Mouse (Mus musculus) lung, postnatal 0 days (tissue): ENCODE data around the gene Hdgfl2. TPM values are rescaled to one million over a fixed set of nuclear protein-coding genes. Genes with fewer than 3 reads are reported as not detected.

Experiments
- ATAC-seq: fragments of 200-750 bp; cut with Nextera tagmentation; 2 replicates; pipeline ENCODE4 v1.8.0; 2017; ENCODE audit warnings: moderate library complexity
- DNase-seq: peaks from one replicate; pipeline ENCODE4 v3.0.0-alpha.2; 2016; ENCODE audit warnings: low spot score
- H3K27ac ChIP-seq: fragments of 300-500 bp; sonication (generic); 2 replicates; pipeline ENCODE4 v1.5.1; 2014; ENCODE audit warnings: antibody characterized with exemption, mild to moderate bottlenecking, low read length, mixed read lengths
- H3K27me3 ChIP-seq: fragments of 300-500 bp; sonication (generic); replicated peaks from 2 replicates; pipeline ENCODE4 v1.6.1; 2014; ENCODE audit warnings: low read length, mixed read lengths; ENCODE audit not compliant: insufficient read depth
- H3K36me3 ChIP-seq: fragments of 300-500 bp; sonication (generic); 2 replicates; pipeline ENCODE4 v1.6.1; 2014; ENCODE audit warnings: low read length, mixed read lengths; ENCODE audit not compliant: insufficient read depth
- H3K4me1 ChIP-seq: fragments of 300-500 bp; sonication (generic); 2 replicates; pipeline ENCODE4 v1.6.1; 2014; ENCODE audit warnings: antibody characterized with exemption, low read depth, low read length, mixed read lengths; ENCODE audit not compliant: insufficient read depth
- H3K4me2 ChIP-seq: fragments of 300-500 bp; sonication (generic); replicated peaks from 2 replicates; pipeline ENCODE4 v1.6.1; 2014; ENCODE audit warnings: low read depth, mild to moderate bottlenecking, low read length, moderate library complexity, mixed read lengths
- H3K4me3 ChIP-seq: fragments of 300-500 bp; sonication (generic); 2 replicates; pipeline ENCODE4 v1.5.1; 2014; ENCODE audit warnings: low read depth, low read length
- H3K9ac ChIP-seq: fragments of 300-500 bp; sonication (generic); replicated peaks from 2 replicates; pipeline ENCODE4 v1.6.1; 2014; ENCODE audit warnings: low read depth, mild to moderate bottlenecking
- H3K9me3 ChIP-seq: fragments of 300-500 bp; sonication (generic); 2 replicates; pipeline ENCODE4 v1.6.1; 2016; ENCODE audit warnings: low read length, mixed read lengths
- CTCF ChIP-seq: IDR thresholded peaks from 2 replicates; pipeline ENCODE4 v1.5.1; 2016; ENCODE audit warnings: antibody characterized with exemption, mild to moderate bottlenecking
- EP300 ChIP-seq: IDR thresholded peaks from 2 replicates; pipeline ENCODE4 v1.6.1; 2016; ENCODE audit warnings: antibody characterized with exemption, mild to moderate bottlenecking, control low read depth
- WGBS: fragments of 180-500 bp; shearing (Covaris S2); extraction: QIAGEN DNeasy Blood & Tissue Kit; methylation state at CpG from one replicate; pipeline ENCODE4 v1.1.7; 2014; 5-methylcytosine and 5-hydroxymethylcytosine counted together
- polyA plus RNA-seq: library from polyadenylated mRNA; unstranded; fragments of >200 nt; fragmentation: Nextera tagmentation; extraction: Ambion mirVana; gene quantifications from 2 replicates; pipeline ENCODE4 v1.2.1, GENCODE M21; 2015

Hdgfl2 gene
- polyA plus RNA-seq, 1 experiment from 2014 or later, result 61.7 TPM

DNA sequence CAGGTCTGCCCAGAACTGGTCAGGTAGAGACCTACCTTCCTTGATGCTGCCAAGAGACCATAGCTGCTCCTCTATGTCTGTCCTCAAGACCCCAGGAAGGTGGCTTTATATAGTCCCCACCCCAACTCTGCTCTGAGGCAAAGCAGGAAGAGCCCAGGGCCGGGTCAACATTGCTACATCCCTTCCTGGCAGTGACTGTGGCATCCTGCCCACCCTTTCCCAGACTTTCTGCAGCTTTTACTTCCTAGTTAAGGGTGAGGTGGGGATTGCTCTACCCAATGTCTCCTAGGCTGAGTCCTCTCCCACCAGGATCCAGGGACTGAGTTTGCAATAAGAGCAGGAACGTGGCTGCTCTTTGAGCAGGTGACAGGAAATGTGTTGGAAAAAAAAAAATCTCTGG, 42.4 kb downstream of the Hdgfl2 start, which contains the start of gene Lrg1:
Lrg1 (minus strand) TSS at position 176 of the 400 bp plus-strand sequence.
- 44% methylated on average over 2 of the region's 2 CpGs for WGBS
- Histone ChIP-seq H3K27ac (no peak within 1 kb of the TSS), H3K4me3 (0 out of 2 replicates have a peak within 1 kb of the TSS, but pooled peaks have one; percentile 16), H3K9ac (no peak within 1 kb of the TSS), H3K4me2 (peak within 1 kb of the TSS; percentile 47), H3K36me3 (no peaks in the 10 kb centered on the region), H3K9me3 (peaks cover 6% of the 10 kb centered on the region; the same call in 1 of the 2 replicates), H3K4me1 (no peaks in the 10 kb centered on the region; the same call in 1 of the 2 replicates), H3K27me3 (peaks cover 7% of the 10 kb centered on the region)
- DNase-seq (peak; percentile 49), ATAC-seq (no peak)
- TF ChIP-seq EP300 (peak; percentile 30; the same call in 1 of the 2 replicates), CTCF (no peak)

DNA sequence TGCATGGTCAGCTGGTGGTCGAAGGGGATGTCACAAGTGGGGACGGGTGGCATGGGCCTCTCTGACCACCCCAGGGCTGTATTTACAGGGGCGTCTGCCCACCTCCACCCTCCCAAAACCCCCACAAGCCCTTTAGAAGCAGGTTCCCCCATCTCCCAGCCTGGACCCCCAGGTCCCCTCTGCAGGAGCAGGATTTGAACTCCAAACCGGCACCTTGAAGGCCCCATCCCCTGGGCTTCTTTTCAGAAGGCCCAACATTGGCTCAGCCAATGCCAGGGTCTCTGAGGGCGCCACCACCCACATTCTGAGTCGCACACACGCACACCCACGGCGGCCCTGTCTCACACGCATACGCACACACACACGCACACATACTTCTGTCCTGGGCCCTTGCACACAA, 43.7 kb downstream of the Hdgfl2 start:
- no peak overlapping the region for H3K4me2 ChIP-seq
- no peak overlapping the region for H3K9ac ChIP-seq
- H3K4me1 ChIP-seq, result no peaks in the 10 kb centered on the region; the same call in 1 of the 2 replicates
- H3K4me3 ChIP-seq, result no peak overlapping the region
- no peaks in the 10 kb centered on the region for H3K36me3 ChIP-seq
- H3K9me3 ChIP-seq, result peaks cover 6% of the 10 kb centered on the region; the same call in 1 of the 2 replicates
- TF ChIP-seq CTCF, result no peak
- TF ChIP-seq EP300, result no peak
- WGBS, result 93% methylated on average over 12 of the region's 12 CpGs
- DNase-seq, result no peak
- no peak overlapping the region for H3K27ac ChIP-seq
- H3K27me3 ChIP-seq, result peaks cover 7% of the 10 kb centered on the region
- ATAC-seq, result no peak

- TF ChIP-seq CTCF (no peak), EP300 (no peak)
- no peaks in the 10 kb centered on the region; the same call in 1 of the 2 replicates for H3K4me1 ChIP-seq
- no peak overlapping the region for H3K27ac ChIP-seq
- ATAC-seq (no peak), DNase-seq (no peak)
- H3K4me2 ChIP-seq, result peak overlapping the region; percentile 67
- H3K36me3 ChIP-seq, result no peaks in the 10 kb centered on the region
- WGBS, result 46% methylated on average over 57 of the region's 59 CpGs
- peaks cover 7% of the 10 kb centered on the region; the same call in 1 of the 2 replicates for H3K27me3 ChIP-seq
- H3K9ac ChIP-seq, result no peak overlapping the region
- peaks cover 6% of the 10 kb centered on the region; the same call in 1 of the 2 replicates for H3K9me3 ChIP-seq
- H3K4me3 ChIP-seq, result peak overlapping the region; percentile 32
Measured at GRCm38 (mm10) chr17:56123681-56124340, 44.4 kb downstream of the Hdgfl2 start.

DNA sequence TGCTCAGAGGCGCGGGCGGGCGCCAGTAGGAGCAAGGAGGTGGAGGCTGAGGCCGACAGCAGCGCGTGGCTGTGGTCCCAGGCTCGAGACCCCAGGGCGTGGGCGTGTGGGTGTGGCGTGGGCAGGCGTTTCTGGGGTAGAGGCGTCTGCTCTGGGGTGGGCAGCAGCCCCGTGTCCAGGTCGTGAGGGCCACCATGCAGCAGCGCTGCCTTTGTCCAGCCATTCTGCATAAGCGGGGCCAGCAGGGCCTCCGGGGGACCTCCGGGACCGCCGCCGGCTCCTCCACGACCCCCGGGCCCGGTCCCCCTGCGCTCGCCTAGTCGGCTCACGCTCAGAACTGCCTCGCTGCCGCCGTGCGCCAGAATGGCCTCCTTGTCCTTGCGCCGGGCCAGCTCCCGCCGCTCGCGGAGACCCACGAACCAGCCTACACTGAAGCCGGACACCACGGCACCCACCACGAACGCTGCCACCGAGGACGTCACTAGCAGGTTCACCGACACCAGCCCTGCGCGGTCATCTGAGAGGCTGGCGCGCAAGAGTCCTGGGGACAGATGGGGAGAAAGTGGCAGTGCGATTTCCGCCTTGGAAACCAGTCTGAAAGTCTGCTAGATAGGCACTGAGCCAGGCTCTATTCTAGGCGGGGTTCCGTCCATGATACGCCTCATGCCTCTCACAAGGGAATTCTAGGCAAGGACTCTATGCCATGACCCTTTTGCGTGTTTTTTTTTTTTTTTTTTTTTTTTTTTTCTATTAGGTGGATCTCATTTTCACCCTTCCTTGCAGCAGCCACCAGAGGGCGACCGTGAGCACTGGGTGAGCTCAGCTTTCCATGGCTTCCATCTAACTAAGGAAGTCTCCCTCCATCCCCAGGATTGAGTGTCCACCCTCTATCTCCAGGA, 45.2 kb downstream of the Hdgfl2 start:
- DNase-seq, result peak; percentile 44
- Histone ChIP-seq H3K4me2 (peak overlapping the region; percentile 67), H3K27me3 (peaks cover 7% of the 10 kb centered on the region; the same call in 1 of the 2 replicates), H3K9me3 (peaks cover 6% of the 10 kb centered on the region; the same call in 1 of the 2 replicates), H3K9ac (no peak overlapping the region), H3K4me1 (no peaks in the 10 kb centered on the region; the same call in 1 of the 2 replicates), H3K27ac (no peak overlapping the region), H3K4me3 (peak overlapping the region; percentile 32), H3K36me3 (no peaks in the 10 kb centered on the region)
- no peak for ATAC-seq
- no peak for TF ChIP-seq EP300
- TF ChIP-seq CTCF, result peak; percentile 75
- WGBS, result 21% methylated on average over 43 of the region's 59 CpGs

DNA sequence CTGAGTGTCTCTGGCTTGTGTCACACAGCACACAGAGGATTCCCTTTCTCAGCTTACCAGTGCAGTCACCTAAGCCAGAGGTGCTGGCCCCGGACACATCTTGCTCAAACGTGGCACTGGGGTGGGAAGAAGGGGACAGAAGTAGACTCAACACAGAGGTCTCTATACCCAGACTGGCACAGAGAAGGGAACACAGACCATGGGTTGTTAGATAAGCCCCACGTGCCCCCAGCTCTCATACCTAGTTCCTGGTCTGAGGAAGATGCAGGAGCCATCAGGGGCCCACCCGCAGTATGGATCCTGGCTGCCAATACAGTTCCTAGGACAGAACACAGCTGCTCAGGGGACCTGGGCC, 45.8 kb downstream of the Hdgfl2 start:
- H3K36me3 ChIP-seq, result no peaks in the 10 kb centered on the region
- no peaks in the 10 kb centered on the region for H3K4me1 ChIP-seq
- H3K4me3 ChIP-seq, result no peak overlapping the region
- no peak for ATAC-seq
- no peak for DNase-seq
- no peak overlapping the region for H3K27ac ChIP-seq
- H3K9me3 ChIP-seq, result peaks cover 6% of the 10 kb centered on the region; the same call in 1 of the 2 replicates
- WGBS, result 84% methylated on average over 4 of the region's 4 CpGs
- H3K9ac ChIP-seq, result no peak overlapping the region
- TF ChIP-seq CTCF (no peak), EP300 (no peak)
- peaks cover 7% of the 10 kb centered on the region; the same call in 1 of the 2 replicates for H3K27me3 ChIP-seq
- no peak overlapping the region for H3K4me2 ChIP-seq

GRCm38 (mm10) chr17:56126175-56126574, 46.7 kb downstream of the Hdgfl2 start:
- ATAC-seq (no peak), DNase-seq (no peak)
- H3K36me3 ChIP-seq, result no peaks in the 10 kb centered on the region
- H3K27me3 ChIP-seq, result peaks cover 7% of the 10 kb centered on the region; the same call in 1 of the 2 replicates
- peaks cover 6% of the 10 kb centered on the region; the same call in 1 of the 2 replicates for H3K9me3 ChIP-seq
- no peak overlapping the region for H3K27ac ChIP-seq
- TF ChIP-seq EP300 (no peak), CTCF (no peak)
- H3K9ac ChIP-seq, result no peak overlapping the region
- 65% methylated on average over 11 of the region's 11 CpGs for WGBS
- H3K4me2 ChIP-seq, result no peak overlapping the region
- no peaks in the 10 kb centered on the region for H3K4me1 ChIP-seq
- no peak overlapping the region for H3K4me3 ChIP-seq
